Mouse (Mus musculus): ENCODE measurements at regions not wholly inside any gene's neighbourhood (a gene's known extent, or its start where the extent isn't known, plus 50 kb on each side); places are given as distances from the start of the nearest gene placed in this dataset.

DNA sequence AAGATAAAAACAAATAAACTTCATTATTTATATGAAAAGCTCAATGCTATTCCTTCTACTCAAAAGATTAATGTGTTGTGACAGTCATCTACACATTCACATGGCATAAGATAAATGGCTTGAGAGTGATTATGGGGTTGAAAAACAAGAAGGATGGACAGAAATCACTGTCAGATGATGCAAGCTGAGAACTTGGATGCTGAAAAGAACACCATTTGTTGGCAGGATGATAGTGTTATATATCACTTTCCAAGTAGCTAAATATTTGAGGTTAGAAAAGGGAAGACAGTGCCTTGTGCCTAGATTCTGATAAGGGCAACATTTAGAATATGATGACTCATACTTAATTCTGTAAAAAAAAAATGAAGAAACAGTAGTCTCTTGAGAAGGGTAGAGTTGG lies 817.0 kb downstream of the Phex start:
- DNase-seq (ENCODE audit: low spot score): no peak

- peak; percentile 7 for DNase-seq (ENCODE audit: low spot score)
Measured at GRCm38 (mm10) chrX:156594735-156595134, 820.4 kb downstream of the Phex start.
